Mouse (Mus musculus): ENCODE measurements around the gene Apba1.

- TF ChIP-seq CTCF (conservative IDR thresholded peaks at IDR 0.05; ENCODE audit: insufficient read depth, insufficient read length, low read depth, low read length) (no peak), POLR2A (IDR thresholded peaks at IDR 0.05; ENCODE audit: low read depth, low read length) (no peak)
Measured at GRCm38 (mm10) chr19:23807371-23807770, 48.7 kb downstream of the Apba1 start.

Measured in kidney, adult 2 months (tissue).